Mouse (Mus musculus) stomach, embryonic 14.5 days (tissue): ENCODE results near the gene Tenm4. TPM values are rescaled to one million over a fixed set of nuclear protein-coding genes. Genes with fewer than 3 reads are reported as not detected.

ENCODE experiments used
- ATAC-seq: fragments of 200-750 bp; cut with Nextera tagmentation; 2 replicates; pipeline ENCODE4 v1.8.0; 2017; ENCODE audit warnings: low read depth, moderate TSS enrichment; ENCODE audit not compliant: insufficient number of reproducible peaks, insufficient read depth, low FRiP score
- H3K27ac ChIP-seq: fragments of 300-500 bp; sonication (generic); 2 replicates; pipeline ENCODE4 v1.5.1; 2014; ENCODE audit warnings: mild to moderate bottlenecking, low read length, moderate library complexity, mixed read lengths
- H3K27me3 ChIP-seq: fragments of 300-500 bp; sonication (generic); 2 replicates; pipeline ENCODE4 v1.6.1; 2014; ENCODE audit warnings: low read length, control low read depth, mixed read lengths; ENCODE audit not compliant: control insufficient read depth, insufficient read depth
- H3K36me3 ChIP-seq: fragments of 300-500 bp; sonication (generic); 2 replicates; pipeline ENCODE4 v1.6.1; 2014; ENCODE audit warnings: mild to moderate bottlenecking, control low read depth, low read length, moderate library complexity, mixed read lengths; ENCODE audit not compliant: control insufficient read depth, insufficient read depth
- H3K4me1 ChIP-seq: fragments of 300-500 bp; sonication (generic); 2 replicates; pipeline ENCODE4 v1.6.1; 2014; ENCODE audit warnings: low read length, control low read depth, mixed read lengths; ENCODE audit not compliant: control insufficient read depth, insufficient read depth
- H3K4me2 ChIP-seq: fragments of 300-500 bp; sonication (generic); replicated peaks from 2 replicates; pipeline ENCODE4 v1.6.1; 2014; ENCODE audit warnings: low read depth, low read length, control low read depth
- H3K4me3 ChIP-seq: fragments of 300-500 bp; sonication (generic); 2 replicates; pipeline ENCODE4 v1.5.1; 2014; ENCODE audit warnings: low read depth, low read length, control low read depth
- H3K9ac ChIP-seq: fragments of 300-500 bp; sonication (generic); replicated peaks from 2 replicates; pipeline ENCODE4 v1.6.1; 2014; ENCODE audit warnings: low read depth, mild to moderate bottlenecking, control low read depth, low read length, moderate library complexity, mixed read lengths
- H3K9me3 ChIP-seq: fragments of 300-500 bp; sonication (generic); 2 replicates; pipeline ENCODE4 v1.6.1; 2016; ENCODE audit warnings: low read depth, low read length, control low read depth; ENCODE audit not compliant: control insufficient read depth
- WGBS: fragments of 180-500 bp; shearing (Covaris S2); extraction: QIAGEN DNeasy Blood & Tissue Kit; methylation state at CpG from one replicate; pipeline ENCODE4 v1.1.7; 2014; 5-methylcytosine and 5-hydroxymethylcytosine counted together
- polyA plus RNA-seq: library from polyadenylated mRNA; unstranded; fragments of >200 nt; fragmentation: Nextera tagmentation; extraction: Ambion mirVana; gene quantifications from 2 replicates; pipeline ENCODE4 v1.2.1, GENCODE M21; 2014

Tenm4 gene
- polyA plus RNA-seq, 1 experiment from 2014 or later: 28.8 TPM

DNA sequence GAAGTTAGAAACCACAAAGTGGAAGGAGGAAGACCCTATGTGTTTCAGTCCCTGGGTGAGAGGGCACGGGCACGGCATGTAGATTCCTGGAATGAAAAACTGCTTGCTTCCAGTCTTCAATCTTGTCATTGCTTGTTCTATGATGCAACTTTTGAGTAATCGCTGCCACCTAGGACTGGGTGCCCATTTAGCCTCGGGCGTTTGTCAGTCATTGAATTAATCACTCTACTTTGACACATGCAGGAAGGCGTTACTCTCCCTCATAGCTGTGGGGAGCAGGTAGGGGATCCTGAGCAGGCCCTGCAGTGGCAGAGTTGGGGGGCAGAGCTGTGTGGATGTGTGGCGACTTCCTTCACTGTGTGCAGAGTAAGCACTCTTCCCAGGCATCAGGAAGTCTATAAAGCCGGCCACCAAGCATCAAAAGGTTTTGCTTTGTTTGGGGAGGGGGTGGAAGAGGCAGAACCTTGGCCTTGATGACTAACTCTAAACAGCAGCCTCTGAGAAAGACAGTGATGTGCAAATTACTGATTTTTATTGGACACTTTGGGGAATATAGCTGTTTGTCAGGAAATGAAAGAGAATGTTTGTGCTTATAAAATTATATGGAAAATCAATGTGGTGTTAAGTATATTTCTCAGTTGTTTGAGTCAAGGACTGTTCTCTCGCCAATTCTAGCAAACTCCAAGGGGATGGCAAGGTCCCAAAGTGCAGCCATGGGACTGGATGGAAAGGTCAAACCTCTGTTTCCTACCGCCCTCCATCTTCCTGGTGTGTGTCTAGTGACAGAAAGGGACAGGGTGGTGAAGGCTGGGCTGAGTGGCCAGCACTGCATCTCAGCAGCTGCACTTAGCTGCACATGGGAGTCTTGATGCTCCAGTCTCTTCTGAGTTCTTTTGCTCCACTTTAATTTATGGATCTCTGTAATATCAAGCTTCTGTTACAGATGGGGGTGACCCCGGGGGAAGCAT lies 834 bp downstream of the Tenm4 start:
- no peak overlapping the region for H3K9ac ChIP-seq
- H3K27me3 ChIP-seq: no peaks in the 10 kb centered on the region
- 41% methylated on average over 11 of the region's 11 CpGs for WGBS
- no peaks in the 10 kb centered on the region for H3K36me3 ChIP-seq
- no peak overlapping the region for H3K4me3 ChIP-seq
- no peaks in the 10 kb centered on the region; the same call in 1 of the 2 replicates for H3K4me1 ChIP-seq
- ATAC-seq: no peak
- no peaks in the 10 kb centered on the region for H3K9me3 ChIP-seq
- H3K27ac ChIP-seq: no peak overlapping the region
- H3K4me2 ChIP-seq: no peak overlapping the region

GRCm38 (mm10) chr7:96176781-96177180 lies 5.7 kb downstream of the Tenm4 start:
- Histone ChIP-seq H3K4me2 (no peak overlapping the region), H3K36me3 (no peaks in the 10 kb centered on the region), H3K27me3 (no peaks in the 10 kb centered on the region), H3K4me3 (no peak overlapping the region), H3K27ac (no peak overlapping the region), H3K4me1 (no peaks in the 10 kb centered on the region), H3K9ac (no peak overlapping the region), H3K9me3 (no peaks in the 10 kb centered on the region)
- no peak for ATAC-seq
- WGBS: 82% methylated on average over 8 of the region's 8 CpGs

GRCm38 (mm10) chr7:96181751-96182150 lies 10.7 kb downstream of the Tenm4 start:
- ATAC-seq: no peak
- 83% methylated on average over 4 of the region's 4 CpGs for WGBS
- Histone ChIP-seq H3K4me3 (no peak overlapping the region), H3K4me2 (no peak overlapping the region), H3K36me3 (no peaks in the 10 kb centered on the region), H3K9ac (no peak overlapping the region), H3K27me3 (no peaks in the 10 kb centered on the region), H3K27ac (no peak overlapping the region), H3K9me3 (no peaks in the 10 kb centered on the region), H3K4me1 (no peaks in the 10 kb centered on the region)

GRCm38 (mm10) chr7:96183195-96183594 lies 12.1 kb downstream of the Tenm4 start:
- Histone ChIP-seq H3K36me3 (no peaks in the 10 kb centered on the region), H3K4me2 (no peak overlapping the region), H3K9ac (no peak overlapping the region), H3K27ac (no peak overlapping the region), H3K27me3 (no peaks in the 10 kb centered on the region), H3K4me3 (no peak overlapping the region), H3K4me1 (no peaks in the 10 kb centered on the region), H3K9me3 (no peaks in the 10 kb centered on the region)
- WGBS: 86% methylated on average over 1 of the region's 1 CpGs
- ATAC-seq: no peak

GRCm38 (mm10) chr7:96185411-96185810 lies 14.4 kb downstream of the Tenm4 start:
- no peaks in the 10 kb centered on the region for H3K36me3 ChIP-seq
- 83% methylated on average over 9 of the region's 9 CpGs for WGBS
- no peak for ATAC-seq
- H3K9ac ChIP-seq: no peak overlapping the region
- H3K4me2 ChIP-seq: no peak overlapping the region
- H3K4me3 ChIP-seq: no peak overlapping the region
- no peaks in the 10 kb centered on the region for H3K4me1 ChIP-seq
- H3K27me3 ChIP-seq: no peaks in the 10 kb centered on the region
- H3K9me3 ChIP-seq: no peaks in the 10 kb centered on the region
- no peak overlapping the region for H3K27ac ChIP-seq

- Histone ChIP-seq H3K4me2 (no peak overlapping the region), H3K9ac (no peak overlapping the region), H3K9me3 (no peaks in the 10 kb centered on the region), H3K4me1 (no peaks in the 10 kb centered on the region), H3K27me3 (no peaks in the 10 kb centered on the region), H3K4me3 (no peak overlapping the region), H3K27ac (no peak overlapping the region), H3K36me3 (no peaks in the 10 kb centered on the region)
- ATAC-seq: no peak
- 74% methylated on average over 10 of the region's 10 CpGs for WGBS
Measured at GRCm38 (mm10) chr7:96203812-96204560, 32.9 kb downstream of the Tenm4 start.

DNA sequence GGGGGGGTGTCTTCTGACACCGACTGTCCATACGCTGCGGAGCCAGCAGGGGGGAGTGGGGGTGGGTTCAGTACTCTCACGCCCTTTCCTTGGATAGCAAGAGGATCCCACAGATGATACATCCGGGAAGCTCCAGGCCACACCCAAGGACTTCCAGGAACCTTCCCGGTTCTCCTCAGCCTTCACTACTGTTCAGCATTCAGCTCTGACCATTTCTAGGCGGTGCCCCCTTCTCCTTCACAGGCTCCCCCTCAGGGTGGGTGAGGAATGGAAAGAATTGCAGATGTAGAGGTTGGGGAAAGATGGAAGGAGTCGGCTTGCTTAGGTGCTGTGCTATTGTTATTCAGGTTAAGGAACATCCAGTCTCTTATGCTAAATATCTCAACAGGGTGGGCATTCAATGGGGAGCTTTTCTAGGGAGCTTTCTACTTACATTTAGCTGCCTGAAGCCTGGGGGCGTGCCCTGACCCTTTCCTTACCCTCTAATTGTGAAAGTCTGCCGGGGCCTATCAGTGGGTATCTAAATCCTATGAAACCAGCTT lies 33.8 kb downstream of the Tenm4 start:
- no peaks in the 10 kb centered on the region for H3K9me3 ChIP-seq
- H3K27me3 ChIP-seq: no peaks in the 10 kb centered on the region
- H3K9ac ChIP-seq: no peak overlapping the region
- no peak for ATAC-seq
- no peak overlapping the region for H3K4me3 ChIP-seq
- 31% methylated on average over 10 of the region's 10 CpGs for WGBS
- no peaks in the 10 kb centered on the region for H3K4me1 ChIP-seq
- H3K36me3 ChIP-seq: no peaks in the 10 kb centered on the region
- no peak overlapping the region for H3K27ac ChIP-seq
- no peak overlapping the region for H3K4me2 ChIP-seq

- Histone ChIP-seq H3K4me3 (no peak overlapping the region), H3K4me1 (peaks cover 8% of the 10 kb centered on the region; the same call in 1 of the 2 replicates), H3K27me3 (no peaks in the 10 kb centered on the region), H3K36me3 (no peaks in the 10 kb centered on the region), H3K4me2 (no peak overlapping the region), H3K9me3 (no peaks in the 10 kb centered on the region), H3K27ac (no peak overlapping the region), H3K9ac (no peak overlapping the region)
- WGBS: 77% methylated on average over 3 of the region's 3 CpGs
- ATAC-seq: no peak
Measured at GRCm38 (mm10) chr7:96207071-96207470, 36.0 kb downstream of the Tenm4 start.
